Mouse (Mus musculus): ENCODE data around the gene Rin2. TPM values are rescaled to one million over a fixed set of nuclear protein-coding genes. Genes with fewer than 3 reads are reported as not detected.

Rin2 gene
- polyA plus RNA-seq, 1 experiment = 12.3 TPM

- Histone ChIP-seq H3K27ac (replicated peaks; ENCODE audit: low read depth, low read length) (no peak overlapping the region), H3K4me1 (ENCODE audit: control insufficient read depth, insufficient read depth, insufficient read length, low read length) (peaks cover 8% of the 10 kb centered on the region), H3K4me3 (ENCODE audit: insufficient read depth, low read depth, low read length) (no peak overlapping the region)
Measured at GRCm38 (mm10) chr2:145784246-145784935, 109.4 kb downstream of the Rin2 start.

- no peak overlapping the region for H3K4me3 ChIP-seq (ENCODE audit: insufficient read depth, low read depth, low read length)
- no peak overlapping the region; the same call in 1 of the 2 replicates for H3K27ac ChIP-seq (replicated peaks; ENCODE audit: low read depth, low read length)
Measured at GRCm38 (mm10) chr2:145784964-145785363, 109.9 kb downstream of the Rin2 start.

GRCm38 (mm10) chr2:145785758-145786617 lies 111.0 kb downstream of the Rin2 start:
- peaks cover 8% of the 10 kb centered on the region for H3K4me1 ChIP-seq (ENCODE audit: control insufficient read depth, insufficient read depth, insufficient read length, low read length)
- H3K27ac ChIP-seq (replicated peaks; ENCODE audit: low read depth, low read length) = peak overlapping the region; percentile 46
- H3K4me3 ChIP-seq (ENCODE audit: insufficient read depth, low read depth, low read length) = peak overlapping the region; percentile 46

More at GRCm38 (mm10) chr2:145784964-145785363, 109.9 kb downstream of the Rin2 start:
- peaks cover 8% of the 10 kb centered on the region for H3K4me1 ChIP-seq (ENCODE audit: control insufficient read depth, insufficient read depth, insufficient read length, low read length)

- Histone ChIP-seq H3K4me1 (ENCODE audit: control insufficient read depth, insufficient read depth, insufficient read length, low read length) (peaks cover 8% of the 10 kb centered on the region), H3K27ac (replicated peaks; ENCODE audit: low read depth, low read length) (peak overlapping the region; percentile 46), H3K4me3 (ENCODE audit: insufficient read depth, low read depth, low read length) (peak overlapping the region; percentile 46)
Measured at GRCm38 (mm10) chr2:145786618-145786932, 111.6 kb downstream of the Rin2 start.

GRCm38 (mm10) chr2:145787486-145787885 lies 112.5 kb downstream of the Rin2 start:
- Histone ChIP-seq H3K27ac (replicated peaks; ENCODE audit: low read depth, low read length) (no peak overlapping the region), H3K4me1 (ENCODE audit: control insufficient read depth, insufficient read depth, insufficient read length, low read length) (peaks cover 11% of the 10 kb centered on the region), H3K4me3 (ENCODE audit: insufficient read depth, low read depth, low read length) (peak overlapping the region; percentile 20; the same call in 1 of the 2 replicates)

- H3K4me1 ChIP-seq (ENCODE audit: control insufficient read depth, insufficient read depth, insufficient read length, low read length) = peaks cover 11% of the 10 kb centered on the region
- no peak overlapping the region for H3K4me3 ChIP-seq (ENCODE audit: insufficient read depth, low read depth, low read length)
- no peak overlapping the region for H3K27ac ChIP-seq (replicated peaks; ENCODE audit: low read depth, low read length)
Measured at GRCm38 (mm10) chr2:145788562-145789346, 113.7 kb downstream of the Rin2 start.

- Histone ChIP-seq H3K27ac (replicated peaks; ENCODE audit: low read depth, low read length) (no peak overlapping the region), H3K4me1 (ENCODE audit: control insufficient read depth, insufficient read depth, insufficient read length, low read length) (peaks cover 8% of the 10 kb centered on the region; the same call in 1 of the 2 replicates), H3K4me3 (ENCODE audit: insufficient read depth, low read depth, low read length) (no peak overlapping the region)
Measured at GRCm38 (mm10) chr2:145793702-145794101, 118.7 kb downstream of the Rin2 start.

- H3K27ac ChIP-seq (replicated peaks; ENCODE audit: low read depth, low read length) = no peak overlapping the region
- H3K4me3 ChIP-seq (ENCODE audit: insufficient read depth, low read depth, low read length) = no peak overlapping the region
- peaks cover 8% of the 10 kb centered on the region; the same call in 1 of the 2 replicates for H3K4me1 ChIP-seq (ENCODE audit: control insufficient read depth, insufficient read depth, insufficient read length, low read length)
Measured at GRCm38 (mm10) chr2:145794318-145794954, 119.4 kb downstream of the Rin2 start.

- H3K4me1 ChIP-seq (ENCODE audit: control insufficient read depth, insufficient read depth, insufficient read length, low read length) = peaks cover 8% of the 10 kb centered on the region; the same call in 1 of the 2 replicates
- no peak overlapping the region for H3K4me3 ChIP-seq (ENCODE audit: insufficient read depth, low read depth, low read length)
- 0 out of 2 replicates have a peak overlapping the region, but pooled peaks have one; percentile 5 for H3K27ac ChIP-seq (replicated peaks; ENCODE audit: low read depth, low read length)
Measured at GRCm38 (mm10) chr2:145797851-145798250, 122.8 kb downstream of the Rin2 start.

- H3K27ac ChIP-seq (replicated peaks; ENCODE audit: low read depth, low read length) = no peak overlapping the region
- H3K4me1 ChIP-seq (ENCODE audit: control insufficient read depth, insufficient read depth, insufficient read length, low read length) = peaks cover 8% of the 10 kb centered on the region; the same call in 1 of the 2 replicates
Measured at GRCm38 (mm10) chr2:145798954-145799353, 123.9 kb downstream of the Rin2 start.

GRCm38 (mm10) chr2:145801322-145802052 lies 126.5 kb downstream of the Rin2 start:
- peak overlapping the region; percentile 55 for H3K27ac ChIP-seq (replicated peaks; ENCODE audit: low read depth, low read length)
- no peak overlapping the region for H3K4me3 ChIP-seq (ENCODE audit: insufficient read depth, low read depth, low read length)
- H3K4me1 ChIP-seq (ENCODE audit: control insufficient read depth, insufficient read depth, insufficient read length, low read length) = peaks cover 8% of the 10 kb centered on the region; the same call in 1 of the 2 replicates

More at GRCm38 (mm10) chr2:145798954-145799353, 123.9 kb downstream of the Rin2 start:
- no peak overlapping the region for H3K4me3 ChIP-seq (ENCODE audit: insufficient read depth, low read depth, low read length)

GRCm38 (mm10) chr2:145802626-145803025 lies 127.6 kb downstream of the Rin2 start:
- Histone ChIP-seq H3K27ac (replicated peaks; ENCODE audit: low read depth, low read length) (no peak overlapping the region), H3K4me3 (ENCODE audit: insufficient read depth, low read depth, low read length) (no peak overlapping the region), H3K4me1 (ENCODE audit: control insufficient read depth, insufficient read depth, insufficient read length, low read length) (peaks cover 8% of the 10 kb centered on the region; the same call in 1 of the 2 replicates)

GRCm38 (mm10) chr2:145803822-145804342 lies 128.9 kb downstream of the Rin2 start:
- no peak overlapping the region for H3K4me3 ChIP-seq (ENCODE audit: insufficient read depth, low read depth, low read length)
- no peak overlapping the region for H3K27ac ChIP-seq (replicated peaks; ENCODE audit: low read depth, low read length)
- peaks cover 4% of the 10 kb centered on the region; the same call in 1 of the 2 replicates for H3K4me1 ChIP-seq (ENCODE audit: control insufficient read depth, insufficient read depth, insufficient read length, low read length)

GRCm38 (mm10) chr2:145804524-145804923 lies 129.5 kb downstream of the Rin2 start:
- no peak overlapping the region for H3K27ac ChIP-seq (replicated peaks; ENCODE audit: low read depth, low read length)
- peaks cover 4% of the 10 kb centered on the region; the same call in 1 of the 2 replicates for H3K4me1 ChIP-seq (ENCODE audit: control insufficient read depth, insufficient read depth, insufficient read length, low read length)

More at GRCm38 (mm10) chr2:145804524-145804923, 129.5 kb downstream of the Rin2 start:
- no peak overlapping the region for H3K4me3 ChIP-seq (ENCODE audit: insufficient read depth, low read depth, low read length)
